Mouse (Mus musculus): ENCODE measurements around the gene Aldh1l1.
A peak's percentile ranks its signal among the peaks of the same experiment; 100 is the strongest.
"Not testable (repeated sequence)": the region's sequence is repeated elsewhere in the genome, so short reads cannot be mapped to it uniquely, and the experiment has no call there.

DNA sequence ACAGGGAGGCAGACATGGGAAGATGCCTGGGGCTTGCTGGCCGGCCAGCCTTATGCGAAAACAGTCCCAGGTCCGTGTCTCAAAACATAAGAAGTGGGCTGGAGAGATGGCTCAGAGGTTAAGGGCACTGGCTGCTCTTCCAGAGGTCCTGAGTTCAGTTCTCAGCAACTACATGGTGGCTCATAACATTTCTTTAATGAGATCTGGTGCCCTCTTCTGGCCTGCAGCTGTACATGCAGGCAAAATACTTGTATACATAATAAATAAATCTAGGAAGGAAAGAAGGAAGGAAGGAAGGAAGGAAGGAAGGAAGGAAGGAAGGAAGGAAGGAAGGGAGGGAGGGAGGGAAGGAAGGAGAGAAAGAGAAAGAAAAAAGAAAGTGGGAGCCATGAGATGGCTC, 146.3 kb downstream of the Aldh1l1 start:
- not testable (repeated sequence) for TF ChIP-seq USF1 (IDR thresholded peaks at IDR 0.05; ENCODE audit: low read depth, low read length); UBTF (IDR thresholded peaks at IDR 0.05; ENCODE audit: borderline replicate concordance, insufficient read depth, low read depth, low read length); USF2 (IDR thresholded peaks at IDR 0.05; ENCODE audit: borderline replicate concordance in 1 of 2, insufficient read depth in 1 of 2, low read depth in 1 of 2, low read length in 2 of 2); CHD2 (IDR thresholded peaks at IDR 0.05; ENCODE audit: low read length); ZC3H11A (IDR thresholded peaks at IDR 0.05; ENCODE audit: low read depth, low read length)
- TF ChIP-seq CTCF (IDR thresholded peaks at IDR 0.05 in 2 of 3, conservative IDR thresholded peaks at IDR 0.05 in 1 of 3; ENCODE audit: control insufficient read depth in 1 of 3, insufficient read depth in 1 of 3, low read depth in 2 of 3, low read length in 3 of 3, poor library complexity in 1 of 3, severe bottlenecking in 1 of 3), result peak; percentile 9 to 54 (median 25); a peak in 3 of 6 replicates
